Mouse (Mus musculus): ENCODE results near the gene Akap13. TPM values are rescaled to one million over a fixed set of nuclear protein-coding genes. Genes with fewer than 3 reads are reported as not detected.

Gene Akap13
- total RNA-seq, 1 experiment: 24.6 TPM

DNA sequence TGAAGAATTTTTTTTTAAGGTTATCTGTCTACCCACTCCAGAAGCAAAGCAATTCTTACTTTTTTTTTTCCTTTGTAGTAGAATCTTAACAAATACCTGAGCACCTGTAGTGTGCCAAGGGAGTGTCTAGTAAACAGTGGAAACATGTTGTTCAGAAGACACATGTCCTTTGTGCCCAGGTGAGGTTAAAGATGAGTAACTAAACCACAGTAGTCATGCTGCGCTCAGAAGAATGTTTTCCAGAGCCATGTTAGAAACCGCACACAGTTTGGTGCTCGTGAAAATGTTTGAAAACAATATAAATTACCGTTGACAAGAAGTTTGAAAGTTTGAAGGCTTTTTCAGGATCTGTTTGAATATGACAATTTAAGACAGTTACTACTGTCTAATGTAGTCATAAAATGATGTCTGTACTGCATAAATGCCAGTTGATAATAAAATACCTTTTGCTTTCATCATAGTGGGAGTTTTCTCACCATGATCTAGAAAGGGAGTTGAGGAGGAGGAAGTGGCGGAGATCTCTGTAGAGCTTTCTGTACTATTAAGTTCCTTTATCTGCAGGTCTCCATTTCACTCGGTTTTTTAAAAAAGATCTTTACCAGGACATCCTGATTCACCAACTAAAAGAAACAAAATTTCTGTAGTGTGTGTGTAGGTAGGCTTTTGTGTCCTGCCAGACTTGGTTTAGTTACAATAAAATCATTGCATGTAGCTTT lies 145.2 kb downstream of the Akap13 start:
- no peak for DNase-seq (ENCODE audit: low read depth, low spot score)
- TF ChIP-seq CHD2 (IDR thresholded peaks at IDR 0.05; ENCODE audit: low read depth, low read length): no peak
- no peak for TF ChIP-seq ZC3H11A (IDR thresholded peaks at IDR 0.05; ENCODE audit: borderline replicate concordance, low read depth, low read length)
- TF ChIP-seq MAFK (IDR thresholded peaks at IDR 0.05; ENCODE audit: insufficient read depth, low read depth, low read length): no peak
- TF ChIP-seq ZNF384 (IDR thresholded peaks at IDR 0.05; ENCODE audit: low read depth, low read length): no peak
- no peak for TF ChIP-seq HCFC1 (IDR thresholded peaks at IDR 0.05; ENCODE audit: borderline replicate concordance, insufficient read depth, low read length)
- in situ Hi-C loops (cut with MboI; ENCODE audit: low sequenced_read_pairs in 2 of 2, unreplicated experiment in 2 of 2): no loop called here

DNA sequence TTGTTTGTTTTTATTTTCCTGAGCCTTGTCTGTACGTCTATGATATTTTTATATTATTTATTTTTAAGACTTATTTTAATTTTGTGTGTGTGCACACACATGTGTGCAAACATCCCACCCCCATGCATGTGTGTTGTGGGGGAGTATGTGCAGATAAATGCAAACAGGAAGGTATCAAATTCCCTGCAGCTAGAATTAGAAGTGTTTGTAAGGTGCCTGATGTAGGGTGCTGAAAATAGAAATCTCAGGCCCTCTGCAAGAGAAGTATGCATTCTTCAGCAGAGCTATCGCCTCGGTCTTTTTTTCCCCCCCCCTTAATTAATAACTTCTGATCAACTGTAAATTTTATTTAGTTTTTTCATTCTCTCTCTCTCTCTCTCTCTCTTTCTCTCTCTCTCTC lies 151.9 kb downstream of the Akap13 start:
- Histone ChIP-seq H3K4me1 (ENCODE audit: control insufficient read depth in 2 of 2, insufficient read depth in 2 of 2, low read length in 2 of 2, poor library complexity in 1 of 2) (no peaks in the 10 kb centered on the region), H3K4me3 (ENCODE audit: insufficient read depth in 1 of 2, low read depth in 1 of 2, low read length in 2 of 2, poor library complexity in 1 of 2, severe bottlenecking in 1 of 2) (no peak overlapping the region), H3K36me3 (ENCODE audit: control insufficient read depth, insufficient read depth, low read length, poor library complexity, severe bottlenecking) (peaks cover 17% of the 10 kb centered on the region), H3K9me3 (ENCODE audit: control insufficient read depth, insufficient read depth, low read depth, low read length) (no peaks in the 10 kb centered on the region), H3K9ac (ENCODE audit: insufficient read depth, low read depth, low read length, poor library complexity, severe bottlenecking) (no peak overlapping the region), H3K27ac (ENCODE audit: insufficient read depth, low read depth, low read length, poor library complexity, severe bottlenecking) (no peak overlapping the region)
- DNase-seq (ENCODE audit: low read depth, low spot score): no peak
- in situ Hi-C loops (cut with MboI; ENCODE audit: low sequenced_read_pairs in 2 of 2, unreplicated experiment in 2 of 2): no loop called here
- TF ChIP-seq MAFK (IDR thresholded peaks at IDR 0.05; ENCODE audit: insufficient read depth, low read depth, low read length) (no peak), ZC3H11A (IDR thresholded peaks at IDR 0.05; ENCODE audit: borderline replicate concordance, low read depth, low read length) (no peak), ZNF384 (IDR thresholded peaks at IDR 0.05; ENCODE audit: low read depth, low read length) (no peak), HCFC1 (IDR thresholded peaks at IDR 0.05; ENCODE audit: borderline replicate concordance, insufficient read depth, low read length) (no peak), CHD2 (IDR thresholded peaks at IDR 0.05; ENCODE audit: low read depth, low read length) (no peak)

More for the DNA sequence above, 145.2 kb downstream of the Akap13 start:
- no peaks in the 10 kb centered on the region for H3K9me3 ChIP-seq (ENCODE audit: control insufficient read depth, insufficient read depth, low read depth, low read length)
- no peak overlapping the region for H3K9ac ChIP-seq (ENCODE audit: insufficient read depth, low read depth, low read length, poor library complexity, severe bottlenecking)
- H3K36me3 ChIP-seq (ENCODE audit: control insufficient read depth, insufficient read depth, low read length, poor library complexity, severe bottlenecking): no peaks in the 10 kb centered on the region
- no peak overlapping the region for H3K27ac ChIP-seq (ENCODE audit: insufficient read depth, low read depth, low read length, poor library complexity, severe bottlenecking)
- H3K4me3 ChIP-seq (ENCODE audit: insufficient read depth in 1 of 2, low read depth in 1 of 2, low read length in 2 of 2, poor library complexity in 1 of 2, severe bottlenecking in 1 of 2): no peak overlapping the region
- no peaks in the 10 kb centered on the region for H3K4me1 ChIP-seq (ENCODE audit: control insufficient read depth in 2 of 2, insufficient read depth in 2 of 2, low read length in 2 of 2, poor library complexity in 1 of 2)

DNA sequence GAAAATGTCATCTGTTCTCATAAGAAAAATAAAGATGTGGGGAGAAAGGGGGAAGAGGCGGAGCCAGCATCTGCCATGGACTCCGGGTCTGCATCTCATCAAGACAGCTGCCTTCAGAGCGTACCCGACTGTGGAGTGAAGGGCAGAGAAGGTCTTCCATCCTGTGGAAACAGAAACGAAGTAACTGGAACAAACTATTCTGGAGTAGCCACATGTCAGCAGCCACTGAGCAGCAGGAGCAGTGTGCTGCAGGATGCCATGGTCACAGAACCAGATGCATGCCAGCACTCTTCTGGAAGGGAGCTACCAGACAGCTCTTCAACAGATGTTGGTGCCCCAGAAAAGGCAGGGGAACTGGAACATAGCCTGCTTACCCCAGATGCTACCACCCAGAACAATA lies 153.4 kb downstream of the Akap13 start:
- no peaks in the 10 kb centered on the region for H3K4me1 ChIP-seq (ENCODE audit: control insufficient read depth in 2 of 2, insufficient read depth in 2 of 2, low read length in 2 of 2, poor library complexity in 1 of 2)
- H3K27ac ChIP-seq (ENCODE audit: insufficient read depth, low read depth, low read length, poor library complexity, severe bottlenecking): no peak overlapping the region
- peaks cover 17% of the 10 kb centered on the region for H3K36me3 ChIP-seq (ENCODE audit: control insufficient read depth, insufficient read depth, low read length, poor library complexity, severe bottlenecking)
- in situ Hi-C loops (cut with MboI; ENCODE audit: low sequenced_read_pairs in 2 of 2, unreplicated experiment in 2 of 2): no loop called here
- no peak overlapping the region for H3K9ac ChIP-seq (ENCODE audit: insufficient read depth, low read depth, low read length, poor library complexity, severe bottlenecking)
- DNase-seq (ENCODE audit: low read depth, low spot score): no peak
- TF ChIP-seq ZNF384 (IDR thresholded peaks at IDR 0.05; ENCODE audit: low read depth, low read length) (no peak), ZC3H11A (IDR thresholded peaks at IDR 0.05; ENCODE audit: borderline replicate concordance, low read depth, low read length) (no peak), CHD2 (IDR thresholded peaks at IDR 0.05; ENCODE audit: low read depth, low read length) (no peak), MAFK (IDR thresholded peaks at IDR 0.05; ENCODE audit: insufficient read depth, low read depth, low read length) (no peak), HCFC1 (IDR thresholded peaks at IDR 0.05; ENCODE audit: borderline replicate concordance, insufficient read depth, low read length) (no peak)
- no peaks in the 10 kb centered on the region for H3K9me3 ChIP-seq (ENCODE audit: control insufficient read depth, insufficient read depth, low read depth, low read length)
- no peak overlapping the region for H3K4me3 ChIP-seq (ENCODE audit: insufficient read depth in 1 of 2, low read depth in 1 of 2, low read length in 2 of 2, poor library complexity in 1 of 2, severe bottlenecking in 1 of 2)

DNA sequence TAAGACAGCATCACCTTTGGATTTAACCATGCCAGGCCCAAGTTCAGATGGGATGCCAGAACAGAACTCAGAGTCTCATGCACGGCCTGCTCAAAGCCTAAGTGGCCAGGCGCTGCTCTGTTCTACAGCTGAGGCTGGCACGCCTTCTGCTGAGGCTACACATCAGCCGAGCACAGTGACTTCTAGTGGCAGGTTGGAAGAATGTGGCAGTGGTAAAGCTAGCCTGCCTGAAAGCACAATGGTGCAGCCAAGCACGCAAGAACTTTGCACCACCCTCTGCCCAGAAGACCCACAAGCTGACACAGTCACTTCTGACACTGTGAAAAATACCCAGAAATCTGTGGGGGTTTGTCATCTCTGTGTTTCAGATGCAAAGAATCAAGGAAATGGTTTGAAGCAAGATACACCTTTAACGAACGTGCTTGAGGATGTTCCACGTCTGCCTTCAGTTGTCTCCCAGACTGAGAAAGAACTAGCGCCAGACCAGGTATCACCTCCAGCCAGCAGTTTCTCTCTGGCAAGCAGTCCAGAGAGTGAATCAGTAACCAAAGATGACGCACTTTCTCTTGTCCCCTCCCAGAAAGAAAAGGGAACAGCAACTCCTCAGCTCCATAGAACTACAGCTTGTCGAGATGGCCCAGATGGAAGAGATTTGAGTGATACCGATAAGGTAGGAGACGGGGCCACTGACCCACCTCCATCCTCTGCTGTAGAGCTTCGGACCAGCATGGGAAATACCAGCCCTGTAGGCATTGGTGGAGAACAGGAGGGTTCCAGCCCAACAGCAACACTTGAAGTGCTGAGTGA lies 154.3 kb downstream of the Akap13 start:
- TF ChIP-seq MAFK (IDR thresholded peaks at IDR 0.05; ENCODE audit: insufficient read depth, low read depth, low read length) (no peak), CHD2 (IDR thresholded peaks at IDR 0.05; ENCODE audit: low read depth, low read length) (no peak), HCFC1 (IDR thresholded peaks at IDR 0.05; ENCODE audit: borderline replicate concordance, insufficient read depth, low read length) (no peak), ZC3H11A (IDR thresholded peaks at IDR 0.05; ENCODE audit: borderline replicate concordance, low read depth, low read length) (no peak), ZNF384 (IDR thresholded peaks at IDR 0.05; ENCODE audit: low read depth, low read length) (no peak)
- Histone ChIP-seq H3K36me3 (ENCODE audit: control insufficient read depth, insufficient read depth, low read length, poor library complexity, severe bottlenecking) (peaks cover 17% of the 10 kb centered on the region), H3K27ac (ENCODE audit: insufficient read depth, low read depth, low read length, poor library complexity, severe bottlenecking) (no peak overlapping the region), H3K4me3 (ENCODE audit: insufficient read depth in 1 of 2, low read depth in 1 of 2, low read length in 2 of 2, poor library complexity in 1 of 2, severe bottlenecking in 1 of 2) (no peak overlapping the region), H3K4me1 (ENCODE audit: control insufficient read depth in 2 of 2, insufficient read depth in 2 of 2, low read length in 2 of 2, poor library complexity in 1 of 2) (no peaks in the 10 kb centered on the region), H3K9me3 (ENCODE audit: control insufficient read depth, insufficient read depth, low read depth, low read length) (no peaks in the 10 kb centered on the region), H3K9ac (ENCODE audit: insufficient read depth, low read depth, low read length, poor library complexity, severe bottlenecking) (no peak overlapping the region)
- in situ Hi-C loops (cut with MboI; ENCODE audit: low sequenced_read_pairs in 2 of 2, unreplicated experiment in 2 of 2): no loop called here
- no peak for DNase-seq (ENCODE audit: low read depth, low spot score)
